Mouse (Mus musculus) cerebellum, adult 8-10 months (tissue): ENCODE data around the gene Trappc3l.
"Not testable (repeated sequence)": the region's sequence is repeated elsewhere in the genome, so short reads cannot be mapped to it uniquely, and the experiment has no call there.

ENCODE experiments used
- DNase-seq: peaks from one replicate; pipeline ENCODE4 v3.0.0; 2022

Trappc3l gene

GRCm38 (mm10) chr10:34037401-34037800 lies at the start of gene Trappc3l:
Gene Trappc3l, plus strand, starts transcription at chr10:34037597.
- DNase-seq = no peak

GRCm38 (mm10) chr10:33996686-33997085 lies 40.7 kb upstream of the Trappc3l start:
- DNase-seq = not testable (repeated sequence)

DNA sequence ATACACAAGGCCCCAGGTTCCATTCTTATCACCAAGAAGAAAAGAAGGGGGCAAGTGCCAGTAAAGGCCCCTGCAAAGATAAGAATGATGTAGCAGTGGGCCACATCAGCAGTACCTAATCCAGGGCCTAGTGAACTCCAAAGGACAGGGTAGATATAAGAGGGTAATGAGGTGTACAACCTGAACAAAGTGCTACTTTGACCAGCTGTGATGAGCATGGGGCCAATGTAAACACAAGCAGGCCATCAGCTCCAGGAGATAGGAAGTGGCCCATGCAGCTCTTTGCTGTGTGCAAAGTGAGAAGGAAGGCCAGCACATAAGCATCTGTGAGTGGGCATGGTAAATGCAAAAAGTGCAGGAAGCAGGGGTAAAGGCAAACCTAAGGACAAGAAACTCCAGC lies 39.0 kb upstream of the Trappc3l start:
- no peak for DNase-seq

- DNase-seq = no peak
These were observed 24.8 kb upstream of the Trappc3l start for GRCm38 (mm10) chr10:34012581-34012980.

DNA sequence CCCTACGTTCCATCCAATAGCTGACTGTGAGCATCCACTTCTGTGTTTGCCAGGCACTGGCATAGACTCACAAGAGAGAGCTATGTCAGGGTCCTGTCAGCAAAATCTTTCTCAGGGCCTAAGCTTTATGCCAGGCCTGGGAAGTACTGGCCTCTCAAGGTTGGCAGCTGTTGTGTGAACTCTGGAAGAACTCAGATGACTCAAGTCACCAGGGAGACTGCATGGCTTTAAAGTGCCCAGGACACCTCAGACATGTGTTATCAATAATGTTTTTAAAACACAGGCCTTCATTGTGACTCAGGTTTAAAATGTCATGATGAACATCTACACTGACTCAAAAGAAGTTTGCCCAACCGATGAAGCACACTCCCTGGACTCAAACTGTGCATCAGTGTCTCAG lies 24.2 kb upstream of the Trappc3l start:
- DNase-seq = no peak

DNA sequence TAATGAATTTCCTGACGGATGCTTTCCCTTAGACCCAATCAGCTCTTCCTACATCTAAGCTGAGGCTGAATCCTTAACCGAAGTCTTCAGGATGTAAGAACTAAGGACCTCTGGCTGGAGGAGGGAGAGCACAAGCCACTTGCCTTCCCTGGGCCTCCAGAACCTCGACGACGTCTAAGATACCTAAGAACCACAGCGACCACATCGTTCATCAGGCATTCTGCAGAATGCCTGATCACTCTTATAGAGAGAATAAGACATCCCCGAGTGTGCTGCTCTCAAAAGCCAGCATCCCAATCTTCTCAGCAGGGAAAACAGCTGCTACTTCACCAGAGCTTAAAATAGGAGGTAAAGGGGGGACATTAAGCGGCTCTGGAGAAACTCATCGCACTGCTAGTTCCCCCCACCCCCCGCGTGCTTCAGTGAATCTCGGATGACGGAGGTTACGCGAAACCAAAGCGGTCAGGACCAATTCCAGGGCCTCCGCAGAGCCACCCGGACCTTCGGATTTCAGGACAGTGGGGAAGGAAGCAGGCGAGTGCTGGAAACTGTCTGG lies 18.6 kb upstream of the Trappc3l start:
- DNase-seq = no peak

DNA sequence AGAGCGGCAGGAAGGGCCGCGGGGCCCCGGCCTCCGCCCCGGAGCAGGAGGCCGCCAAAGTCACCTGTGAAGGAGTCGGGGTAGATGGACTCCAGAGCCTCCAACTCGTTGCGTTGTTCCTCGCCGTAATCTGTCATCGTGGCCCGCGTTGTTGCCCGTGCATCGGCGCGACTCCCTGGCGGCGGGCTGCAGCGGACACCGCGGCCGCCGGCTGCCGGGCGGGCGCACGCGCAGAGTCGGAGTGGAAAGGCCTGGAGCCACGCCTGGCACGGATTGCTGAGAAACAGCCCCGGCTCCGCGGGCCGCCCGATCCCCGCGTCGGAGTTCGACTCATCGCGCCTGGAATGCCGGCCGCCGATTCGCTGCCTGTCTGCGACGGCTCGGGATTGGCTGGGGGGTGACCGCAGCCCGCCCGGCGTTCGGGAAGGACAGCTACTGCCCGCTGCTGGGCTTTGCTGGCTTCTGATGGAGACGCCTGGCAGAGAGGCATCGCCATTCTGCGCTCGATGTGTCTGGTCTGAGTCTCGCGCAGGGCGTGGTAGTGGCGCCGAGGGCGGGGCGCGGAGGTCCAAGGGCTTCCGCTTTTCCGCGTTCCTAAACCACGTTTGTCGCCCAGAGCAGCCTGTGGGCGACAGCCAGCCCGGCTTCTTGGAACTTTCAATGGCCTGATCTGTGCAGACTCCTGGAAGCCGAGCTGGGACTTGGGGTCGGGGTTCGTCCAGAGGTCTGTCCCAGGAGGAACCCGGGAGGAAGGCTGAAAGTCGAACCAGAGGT lies 17.9 kb upstream of the Trappc3l start, which contains the start of gene Rwdd1:
Rwdd1 (minus strand) TSS at position 323 of the 774 bp plus-strand sequence.
- peak; percentile 96 for DNase-seq

- DNase-seq = no peak
These were observed 7.1 kb upstream of the Trappc3l start for GRCm38 (mm10) chr10:34030322-34030721.

DNA sequence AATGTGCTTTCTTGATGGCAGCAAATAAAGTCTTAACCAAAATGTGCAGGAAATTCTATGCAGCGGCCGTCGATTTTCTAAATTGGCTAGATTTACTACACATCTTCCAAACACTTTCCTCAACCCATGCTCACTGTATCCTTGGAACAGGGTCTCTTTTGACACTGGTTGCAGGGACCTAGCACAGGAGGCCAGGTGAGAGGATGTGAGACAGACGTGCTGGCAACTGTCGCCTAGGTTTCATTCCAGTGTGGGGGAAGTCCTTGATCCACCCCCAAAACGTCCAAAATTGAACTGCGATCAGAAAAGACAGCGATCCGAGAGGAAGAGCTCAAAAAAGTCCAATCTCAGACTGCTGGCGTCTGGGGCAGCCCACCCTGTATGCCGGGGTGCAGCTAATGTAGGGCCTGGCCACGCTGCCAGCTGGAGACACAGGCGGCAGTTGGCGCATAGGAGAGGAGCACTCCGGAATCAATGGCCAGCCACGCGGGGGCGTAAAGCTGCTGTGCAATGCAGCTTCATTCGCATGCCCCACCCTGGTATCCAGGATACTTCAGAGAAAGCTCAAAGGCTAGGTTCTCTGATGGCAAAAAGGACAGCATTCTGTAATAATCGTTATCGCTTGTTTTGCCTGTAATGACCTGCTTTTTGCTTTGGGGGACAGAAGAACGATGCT lies 3.6 kb upstream of the Trappc3l start:
- peak; percentile 28 for DNase-seq

DNA sequence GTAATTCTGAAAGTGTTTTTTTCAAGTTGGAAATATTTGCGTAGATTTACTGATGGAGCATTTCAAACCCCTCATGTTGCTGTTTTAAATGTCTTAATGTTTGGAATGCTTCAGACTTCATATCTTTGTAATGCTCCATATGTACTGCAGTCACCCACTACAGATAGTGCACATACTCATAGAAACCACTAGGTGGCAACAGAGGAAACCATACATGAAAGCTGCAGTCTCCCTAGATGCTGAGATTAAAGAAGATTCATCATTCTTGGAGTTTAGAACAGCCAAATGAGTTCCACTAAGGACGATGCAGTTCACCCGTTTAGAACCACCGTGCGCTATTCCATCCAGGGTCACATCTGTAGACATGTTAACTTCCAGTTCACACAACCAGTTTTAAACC lies 810 bp upstream of the Trappc3l start:
- DNase-seq = no peak

- DNase-seq = no peak
These were observed 6.8 kb downstream of the Trappc3l start, which contains the start of gene Calhm4 for GRCm38 (mm10) chr10:34044210-34044609. Gene Calhm4, minus strand, starts transcription at chr10:34044310.

- DNase-seq = no peak
These were observed 16.6 kb downstream of the Trappc3l start for GRCm38 (mm10) chr10:34053987-34054386.

- no peak for DNase-seq
These were observed 29.2 kb downstream of the Trappc3l start for GRCm38 (mm10) chr10:34066591-34066990.

GRCm38 (mm10) chr10:34069606-34070005 lies 32.2 kb downstream of the Trappc3l start:
- no peak for DNase-seq

DNA sequence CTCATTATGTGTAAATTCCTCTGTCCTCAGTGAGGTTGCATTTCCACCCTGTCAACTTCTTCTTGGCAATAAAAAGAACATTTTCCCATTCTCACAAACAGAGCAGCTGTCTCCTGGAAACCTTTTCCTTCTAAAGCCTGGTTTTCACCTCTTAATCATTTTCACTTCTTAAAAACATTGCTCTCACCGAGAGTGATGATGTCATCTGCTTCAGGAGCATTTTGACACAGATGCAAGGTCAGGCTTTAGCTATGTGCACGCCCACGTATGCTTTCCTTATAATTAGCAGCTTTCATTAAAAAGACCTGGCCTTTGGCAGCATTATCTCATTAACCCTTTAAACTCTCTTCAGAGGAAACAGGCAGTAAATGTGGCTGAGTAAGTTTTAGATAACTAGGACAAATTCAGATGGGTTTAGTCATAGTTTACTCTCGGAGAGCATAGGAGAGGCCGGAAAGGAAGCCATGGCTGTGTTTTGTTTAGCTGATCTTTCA lies 33.6 kb downstream of the Trappc3l start:
- no peak for DNase-seq

DNA sequence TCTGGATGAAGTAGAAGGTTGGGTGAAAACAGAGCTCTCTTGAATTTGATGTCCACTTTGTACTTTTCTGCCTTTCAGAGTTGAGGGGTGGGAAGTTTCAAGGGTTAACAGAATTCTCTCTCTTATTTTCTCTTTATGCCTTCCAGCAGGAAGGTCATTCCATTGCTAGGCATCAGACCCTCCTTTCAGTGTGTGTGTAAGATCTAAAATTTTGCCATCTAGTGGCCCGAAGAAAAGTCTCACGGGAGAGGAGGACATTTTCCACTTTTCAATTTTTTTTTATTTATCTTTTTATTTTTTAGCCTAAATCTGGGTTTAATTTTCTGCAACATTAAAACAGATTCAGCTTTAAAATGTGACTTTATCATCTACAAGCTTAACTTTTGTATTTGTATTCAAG lies 34.3 kb downstream of the Trappc3l start:
- DNase-seq = no peak

GRCm38 (mm10) chr10:34074522-34075200 lies 37.3 kb downstream of the Trappc3l start:
- DNase-seq = no peak

DNA sequence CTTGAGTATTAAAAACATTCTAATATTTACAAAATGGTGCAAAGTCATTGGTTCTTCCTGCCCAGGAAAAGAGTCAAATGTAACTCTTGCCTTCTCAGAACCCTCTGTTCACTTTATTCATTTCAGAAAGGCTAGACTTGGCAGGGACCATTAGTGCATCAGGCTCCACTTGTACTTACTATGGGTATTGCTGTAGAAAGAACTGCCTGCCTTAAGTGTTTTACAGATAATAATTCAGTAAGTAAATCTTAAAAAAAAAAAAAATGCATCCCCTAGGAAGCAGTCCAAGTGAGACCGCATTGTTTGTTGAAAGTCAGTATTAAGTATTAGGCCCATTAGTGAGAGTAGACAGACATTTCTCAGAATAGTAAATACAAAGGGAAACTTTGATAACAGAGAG lies 49.1 kb downstream of the Trappc3l start:
- DNase-seq = no peak

- DNase-seq = no peak
These were observed 51.1 kb downstream of the Trappc3l start for GRCm38 (mm10) chr10:34088515-34088914.

- DNase-seq = no peak
These were observed 52.1 kb downstream of the Trappc3l start for GRCm38 (mm10) chr10:34089517-34089916.

DNA sequence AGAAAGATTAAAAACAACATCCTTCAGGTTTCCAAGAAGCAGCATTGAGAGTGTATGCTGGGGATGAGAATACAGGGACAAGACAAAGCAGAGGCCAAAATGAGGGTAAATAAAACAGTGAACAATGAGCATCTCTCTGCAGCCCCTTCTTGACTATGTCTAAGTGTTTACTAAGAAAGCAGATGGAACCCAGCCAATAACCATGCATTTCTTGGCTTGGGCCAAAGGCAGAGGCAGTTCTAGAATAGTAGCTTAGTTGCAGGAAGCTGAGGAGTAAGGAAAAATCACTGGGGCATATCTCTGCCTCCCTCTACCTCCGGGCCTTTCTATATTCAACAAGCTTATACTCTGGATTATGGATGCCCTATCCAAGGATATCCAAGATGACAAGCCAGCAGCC lies 53.1 kb downstream of the Trappc3l start:
- no peak for DNase-seq

- no peak for DNase-seq
These were observed 54.5 kb downstream of the Trappc3l start for GRCm38 (mm10) chr10:34091888-34092287.

DNA sequence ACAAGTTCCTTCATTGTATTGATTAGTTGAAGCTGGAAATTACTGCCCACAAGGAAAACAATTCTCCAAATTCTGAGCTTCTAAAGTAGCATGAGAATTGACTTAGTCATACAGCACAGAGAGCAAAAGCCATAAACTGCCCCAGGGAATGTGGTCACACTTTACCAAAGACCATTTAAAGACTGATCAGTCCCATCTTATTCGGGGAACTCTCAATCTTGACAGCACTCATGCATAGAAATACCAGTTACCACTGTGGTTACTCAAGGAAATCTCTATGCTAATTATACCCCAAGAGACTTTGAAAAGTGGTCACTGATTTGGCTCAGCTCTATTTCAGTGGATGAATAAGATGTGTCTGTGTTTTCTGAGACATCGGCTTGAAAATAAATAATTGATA lies 57.8 kb downstream of the Trappc3l start:
- no peak for DNase-seq
